Comparison of ENCODE assay signal across 16 mouse cellular contexts in genomic region chr8:70808239-70808638, GRCm38 (mm10). TPM values are rescaled to one million over a fixed set of nuclear protein-coding genes. Genes with fewer than 3 reads are reported as not detected.
DNase-seq lines count a peak whose midpoint lies in the region; ATAC-seq and TF ChIP-seq lines count a peak whose summit lies in the region.
"Had no signal": no experiment of that assay in that cellular context is flagged by ENCODE, and none has a peak within 500 bp of the region (broad histone marks: within the 10 kb centered on the region; RNA-seq: fewer than 3 reads in every experiment).

Il12rb1 (plus strand) TSS chr8:70808449.

- peaks cover 67% of the 10 kb centered on the region for H3K27me3 ChIP-seq in hindbrain, embryonic 13.5 days
- H3K27me3 ChIP-seq in hindbrain, embryonic 16.5 days (replicated peaks; ENCODE audit: control insufficient read depth, insufficient read depth, low read length) = peaks cover 16% of the 10 kb centered on the region
- peaks cover 12% of the 10 kb centered on the region; the same call in 1 of the 2 replicates for H3K27me3 ChIP-seq in small intestine, adult 2 months (ENCODE audit: control insufficient read depth, insufficient read depth, low read length)

- WGBS in hindbrain, embryonic 13.5 days = 57% methylated on average over 5 of the region's 5 CpGs
- 58% methylated on average over 5 of the region's 5 CpGs for WGBS in hindbrain, embryonic 16.5 days
- WGBS in small intestine, adult 2 months = 63% methylated on average over 5 of the region's 5 CpGs

- peak; percentile 74 for DNase-seq in CD4-positive helper T cell, adult 2 months (ENCODE audit: low read depth, low spot score)
- peak; percentile 86 for DNase-seq in induced T-regulatory cell, adult 2 months (ENCODE audit: low read depth)
- no peak for DNase-seq in kidney, postnatal 10 days
- DNase-seq in adrenal gland, adult 18-20 months (ENCODE audit: low spot score in 2 of 2) = no peak
- no peak for DNase-seq in adrenal gland, adult 8-10 months
- DNase-seq: adrenal gland, postnatal 14 days; gastrocnemius, postnatal 14 days; kidney, postnatal 36 days; retina, postnatal 1 day; spleen, adult 18-20 months had no signal

- no peaks in the 10 kb centered on the region for H3K9me3 ChIP-seq in hindbrain, embryonic 13.5 days
- no peaks in the 10 kb centered on the region; the same call in 1 of the 2 replicates for H3K9me3 ChIP-seq in hindbrain, embryonic 16.5 days (ENCODE audit: control insufficient read depth, low read length)
- H3K9me3 ChIP-seq: heart, embryonic 13.5 days; neural tube, embryonic 13.5 days had no signal

- H3K27ac ChIP-seq in hindbrain, embryonic 13.5 days = no peak within 1 kb of the TSS
- H3K27ac ChIP-seq in hindbrain, embryonic 16.5 days (ENCODE audit: low read depth, low read length) = no peak within 1 kb of the TSS
- H3K27ac ChIP-seq in small intestine, adult 2 months (ENCODE audit: insufficient read depth, low read depth, low read length) = no peak within 1 kb of the TSS
- H3K27ac ChIP-seq: heart, embryonic 13.5 days; neural tube, embryonic 13.5 days had no signal

- no peak for ATAC-seq in hindbrain, embryonic 13.5 days (ENCODE audit: low FRiP score)
- ATAC-seq in hindbrain, embryonic 16.5 days = no peak
- ATAC-seq: forebrain, embryonic 14.5 days had no signal

- no peaks in the 10 kb centered on the region for H3K36me3 ChIP-seq in hindbrain, embryonic 13.5 days
- no peaks in the 10 kb centered on the region for H3K36me3 ChIP-seq in hindbrain, embryonic 16.5 days (ENCODE audit: control insufficient read depth, insufficient read depth, low read length)
- no peaks in the 10 kb centered on the region for H3K36me3 ChIP-seq in small intestine, adult 2 months (ENCODE audit: control insufficient read depth, insufficient read depth, low read length)
- H3K36me3 ChIP-seq: heart, embryonic 13.5 days; neural tube, embryonic 13.5 days had no signal

- H3K4me2 ChIP-seq in hindbrain, embryonic 13.5 days = no peak within 1 kb of the TSS
- H3K4me2 ChIP-seq in hindbrain, embryonic 16.5 days (ENCODE audit: low read length) = no peak within 1 kb of the TSS
- H3K4me2 ChIP-seq: heart, embryonic 13.5 days; neural tube, embryonic 13.5 days had no signal

- peak within 1 kb of the TSS; percentile 24; the same call in 1 of the 2 replicates for H3K9ac ChIP-seq in hindbrain, embryonic 13.5 days
- H3K9ac ChIP-seq in hindbrain, embryonic 16.5 days (ENCODE audit: low read depth, low read length) = no peak within 1 kb of the TSS
- H3K9ac ChIP-seq: heart, embryonic 13.5 days; neural tube, embryonic 13.5 days had no signal

- no peak for TF ChIP-seq POLR2A in small intestine, adult 2 months (IDR thresholded peaks at IDR 0.05; ENCODE audit: low read depth, low read length)

- no peak for TF ChIP-seq CTCF in small intestine, adult 2 months (IDR thresholded peaks at IDR 0.05; ENCODE audit: extremely low read depth, insufficient read length, insufficient replicate concordance, low read depth, low read length)

- H3K4me1 ChIP-seq in hindbrain, embryonic 13.5 days (replicated peaks) = peaks cover 15% of the 10 kb centered on the region
- H3K4me1 ChIP-seq in hindbrain, embryonic 16.5 days (ENCODE audit: control insufficient read depth, insufficient read depth, low read depth, low read length) = peaks cover 12% of the 10 kb centered on the region
- peaks cover 14% of the 10 kb centered on the region for H3K4me1 ChIP-seq in small intestine, adult 2 months (ENCODE audit: control insufficient read depth, insufficient read depth, insufficient read length, low read length)

- H3K4me3 ChIP-seq in hindbrain, embryonic 13.5 days = no peak within 1 kb of the TSS
- H3K4me3 ChIP-seq in hindbrain, embryonic 16.5 days (ENCODE audit: low read length) = no peak within 1 kb of the TSS
- peak within 1 kb of the TSS; percentile 53 for H3K4me3 ChIP-seq in small intestine, adult 2 months (ENCODE audit: low read depth, low read length)
- H3K4me3 ChIP-seq: heart, embryonic 13.5 days; neural tube, embryonic 13.5 days had no signal

RNA-seq across cellular contexts. Expression of gene Il12rb1, which starts in this region (rescaled TPM):
- 0.08 and 0.13 TPM in 2 replicates for polyA plus RNA-seq in hindbrain, embryonic 13.5 days (2015; fragmentation: Nextera tagmentation; extraction: Ambion mirVana)
- 0.11 and 0.14 TPM in 2 replicates for polyA plus RNA-seq in hindbrain, embryonic 16.5 days (2015; fragmentation: Nextera tagmentation; extraction: Ambion mirVana)
- 2.5 and 5.4 TPM in 2 replicates for polyA plus RNA-seq in small intestine, adult 2 months (2012; rRNA removed)
- total RNA-seq in adrenal gland, adult 18-20 months (2021) = under 1 TPM; 0.66 to 0.77 TPM
- total RNA-seq in adrenal gland, adult 8-10 months (2022) = under 1 TPM; 0.11 to 0.75 (median 0.22) TPM
- total RNA-seq: adrenal gland, postnatal 14 days had no signal
- polyA plus RNA-seq: forebrain, embryonic 14.5 days; heart, embryonic 13.5 days; neural tube, embryonic 13.5 days had no signal

Comparison
In these comparisons a context has a peak if more than half of its experiments do, and no peak if none do; other contexts are left out.
1. DNase-seq: peak in CD4-positive helper T cell, adult 2 months (single experiment) and induced T-regulatory cell, adult 2 months (single experiment); none in kidney, postnatal 10 days (single experiment), adrenal gland, adult 18-20 months (0 of 2) and adrenal gland, adult 8-10 months (single experiment).